Mouse (Mus musculus): ENCODE measurements around the gene Olfr1. TPM values are rescaled to one million over a fixed set of nuclear protein-coding genes. Genes with fewer than 3 reads are reported as not detected.

Olfr1 gene
- not detected for total RNA-seq (2021)
- long read RNA-seq, experiment 1, result 0 reads
- long read RNA-seq, experiment 2, result 0 reads

- intact Hi-C loops (cut with DNase I), result no loop called here
- DNase-seq, result no peak
Measured at GRCm38 (mm10) chr11:73399514-73399913, at the start of gene Olfr1. Gene Olfr1 (minus strand): TSS chr11:73399614.

GRCm38 (mm10) chr11:73428377-73428776, 29.0 kb upstream of the Olfr1 start, which contains the start of gene Olfr378:
Gene Olfr378 (minus strand): TSS chr11:73428477.
- DNase-seq, result no peak
- intact Hi-C loops (cut with DNase I), result no loop called here

GRCm38 (mm10) chr11:73395374-73395773, 4.0 kb downstream of the Olfr1 start:
- intact Hi-C loops (cut with DNase I), result no loop called here
- no peak for DNase-seq

GRCm38 (mm10) chr11:73370946-73371345, 28.5 kb downstream of the Olfr1 start, which contains the start of gene Olfr376:
Gene Olfr376 (plus strand): TSS chr11:73371246.
- intact Hi-C loops (cut with DNase I), result no loop called here
- DNase-seq, result no peak

GRCm38 (mm10) chr11:73350483-73350882, 48.9 kb downstream of the Olfr1 start, which contains the start of gene Olfr20:
Gene Olfr20 (plus strand): TSS chr11:73350783.
- DNase-seq, result no peak
- intact Hi-C loops (cut with DNase I), result no loop called here

Other genes with a start within 250 kb of the Olfr1 start
- 1 to 10 TPM; 6.9 to 7.7 TPM for gene P2rx5, start 239.2 kb downstream of the Olfr1 start, total RNA-seq (2021)
- gene Emc6, start 222.6 kb downstream of the Olfr1 start, total RNA-seq (2021), result 10 to 100 TPM; 72.4 to 75.5 TPM
- 10 to 100 TPM; 55.3 to 62.3 TPM for gene Tax1bp3, start 222.5 kb downstream of the Olfr1 start, total RNA-seq (2021)
- 10 to 100 TPM; 11.3 to 11.7 TPM for gene Ctns, start 200.6 kb downstream of the Olfr1 start, total RNA-seq (2021)
- 1 to 10 TPM; 1.2 to 1.5 TPM for gene Shpk, start 200.2 kb downstream of the Olfr1 start, total RNA-seq (2021)
- under 1 TPM in 1 of 2 experiments, not detected in 1; 0.12 TPM for gene Trpv1, start 165.3 kb downstream of the Olfr1 start, total RNA-seq (2021)
- gene Trpv3, start 132.2 kb downstream of the Olfr1 start, total RNA-seq (2021), result under 1 TPM; 0.10 TPM
- gene Aspa, start 70.0 kb downstream of the Olfr1 start, total RNA-seq (2021), result 1 to 10 TPM in 1 of 2 experiments, under 1 TPM in 1; 0.76 to 1.2 TPM
- gene Gm49340, start 69.9 kb downstream of the Olfr1 start, total RNA-seq (2021), result not detected
- not detected for gene Spata22, start 69.9 kb downstream of the Olfr1 start, total RNA-seq (2021)
- gene Olfr20, start 48.8 kb downstream of the Olfr1 start, total RNA-seq (2021), result not detected
- not detected for gene Olfr376, start 28.4 kb downstream of the Olfr1 start, total RNA-seq (2021)
- not detected for gene Olfr378, start 28.9 kb upstream of the Olfr1 start, total RNA-seq (2021)
- not detected for gene Olfr380, start 57.9 kb upstream of the Olfr1 start, total RNA-seq (2021)
- not detected for gene Olfr381, start 92.0 kb upstream of the Olfr1 start, total RNA-seq (2021)
- not detected for gene Olfr382, start 117.6 kb upstream of the Olfr1 start, total RNA-seq (2021)
- not detected for gene Olfr385, start 193.4 kb upstream of the Olfr1 start, total RNA-seq (2021)
- gene Olfr384, start 199.0 kb upstream of the Olfr1 start, total RNA-seq (2021), result not detected